Mouse (Mus musculus): ENCODE measurements around the gene Nup133.

The Nup133 gene

DNA sequence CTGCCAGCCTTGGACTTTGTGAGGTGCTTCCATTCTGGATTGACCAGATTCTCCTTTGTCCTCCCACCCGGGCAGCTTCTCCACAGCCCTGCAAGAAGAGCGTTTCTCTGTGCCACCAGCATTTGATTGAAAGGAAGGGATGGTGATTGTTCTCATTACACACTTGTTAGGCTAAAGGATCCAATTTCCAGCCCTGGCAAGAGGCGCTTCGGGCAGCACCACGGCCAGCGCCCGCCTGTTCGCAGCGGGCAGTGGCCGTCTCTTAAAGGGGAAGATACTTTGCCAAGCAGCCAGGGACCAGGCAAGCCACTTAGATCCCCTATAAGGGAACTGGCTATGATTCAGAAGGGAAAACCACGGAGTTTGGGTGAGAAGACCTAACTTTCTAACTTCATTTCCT, 57.8 kb downstream of the Nup133 start:
- in situ Hi-C loops (cut with MboI; ENCODE audit: low sequenced_read_pairs) = no loop called here

DNA sequence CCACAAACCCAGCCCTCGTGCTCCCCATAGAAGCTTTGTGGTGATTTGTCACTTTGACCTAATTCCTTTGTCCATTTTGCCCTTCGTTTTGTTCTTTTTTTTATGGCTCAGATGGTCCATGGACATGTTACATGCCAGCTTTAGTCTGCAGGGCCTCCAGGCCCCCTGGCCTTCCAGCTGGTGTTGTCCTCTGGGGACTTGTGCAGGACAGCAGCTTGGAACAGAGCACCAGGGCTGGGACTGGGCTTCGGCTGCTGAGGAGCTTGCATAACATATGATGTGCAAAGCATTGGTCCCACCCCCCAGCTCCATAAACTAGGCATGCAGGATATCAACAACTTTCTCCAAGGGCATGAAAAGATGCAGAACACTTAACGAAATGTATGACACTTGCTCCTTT, 59.3 kb downstream of the Nup133 start:
- in situ Hi-C loops (cut with MboI; ENCODE audit: low sequenced_read_pairs) = no loop called here

DNA sequence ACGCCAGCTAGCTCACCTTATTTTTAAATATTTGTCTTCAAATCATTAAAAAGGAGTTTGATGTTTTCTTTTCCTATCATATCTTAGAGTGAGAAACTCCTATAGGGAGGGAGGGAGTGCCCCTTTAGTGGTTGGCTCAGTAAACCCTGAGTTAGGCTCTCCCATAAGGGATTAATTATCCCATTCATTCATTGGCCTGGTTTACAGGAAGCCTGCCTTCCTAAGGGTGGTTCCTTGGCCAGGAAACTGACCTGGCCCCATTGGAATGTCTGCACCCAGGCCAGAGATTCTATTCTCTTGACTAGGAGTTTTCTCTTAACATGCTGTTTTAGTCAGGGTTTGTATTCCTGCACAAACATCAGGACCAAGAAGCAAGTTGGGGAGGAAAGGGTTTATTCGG, 61.1 kb downstream of the Nup133 start:
- in situ Hi-C loops (cut with MboI; ENCODE audit: low sequenced_read_pairs) = no loop called here

DNA sequence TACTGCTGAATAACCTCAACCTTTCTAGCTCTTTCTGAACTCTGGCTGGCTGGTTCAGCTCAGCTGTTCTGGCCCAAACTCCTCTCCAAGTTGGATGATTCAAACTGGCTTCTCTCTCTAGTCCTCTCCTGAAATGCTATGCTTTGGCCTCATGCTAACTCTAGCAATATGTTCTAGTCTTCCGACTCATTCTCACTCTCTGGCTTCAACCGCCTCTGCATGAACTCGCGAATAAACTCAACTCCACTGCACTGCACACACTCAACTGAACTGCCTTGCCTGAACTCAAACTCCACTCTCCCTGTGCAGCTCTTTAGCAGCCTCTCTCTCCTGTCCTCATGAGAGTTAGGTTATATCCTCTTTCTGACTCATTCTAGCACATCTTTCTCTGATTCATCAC, 61.9 kb downstream of the Nup133 start:
- in situ Hi-C loops (cut with MboI; ENCODE audit: low sequenced_read_pairs) = no loop called here

DNA sequence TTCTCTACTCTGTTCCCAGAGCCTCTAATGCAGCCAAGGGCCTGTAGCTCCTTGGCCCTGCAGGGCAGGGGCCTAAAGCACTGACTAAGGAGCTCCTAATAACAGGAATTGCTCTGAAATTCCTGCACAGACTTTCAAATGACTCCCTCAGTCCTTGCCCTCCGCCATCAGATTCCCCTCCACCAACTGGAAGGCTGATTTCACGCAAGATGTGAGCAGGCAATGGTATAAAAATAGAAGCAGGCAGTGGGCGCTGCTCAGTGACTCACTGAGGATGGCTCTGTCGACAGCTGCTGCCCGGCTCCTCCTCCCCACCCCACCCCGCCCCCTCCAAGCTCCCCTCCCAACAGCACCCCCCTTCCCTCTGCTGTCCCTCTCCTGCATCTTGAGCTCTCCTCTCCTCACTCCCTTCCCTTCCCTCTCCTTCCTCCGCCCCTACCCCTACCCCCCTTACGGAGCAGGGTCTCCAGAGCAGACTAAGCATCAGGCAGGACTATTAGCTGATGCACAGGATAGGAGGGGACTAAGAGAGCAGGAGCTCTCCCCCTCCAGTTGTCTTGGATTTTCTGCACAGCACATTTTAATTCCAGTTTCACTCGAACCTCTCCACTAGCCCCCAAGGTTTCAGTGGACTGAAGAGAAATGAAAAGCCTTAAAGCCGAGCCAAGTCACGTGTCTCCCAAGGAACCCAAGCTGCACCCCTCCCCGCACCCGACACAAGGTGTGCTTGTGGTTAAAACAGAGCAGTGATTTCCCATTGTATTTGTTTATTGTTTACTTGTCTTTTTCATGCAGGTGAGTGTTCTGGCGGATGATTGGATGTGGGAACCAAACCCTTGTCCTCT, 64.1 kb downstream of the Nup133 start:
- in situ Hi-C loops (cut with MboI; ENCODE audit: low sequenced_read_pairs) = no loop called here

DNA sequence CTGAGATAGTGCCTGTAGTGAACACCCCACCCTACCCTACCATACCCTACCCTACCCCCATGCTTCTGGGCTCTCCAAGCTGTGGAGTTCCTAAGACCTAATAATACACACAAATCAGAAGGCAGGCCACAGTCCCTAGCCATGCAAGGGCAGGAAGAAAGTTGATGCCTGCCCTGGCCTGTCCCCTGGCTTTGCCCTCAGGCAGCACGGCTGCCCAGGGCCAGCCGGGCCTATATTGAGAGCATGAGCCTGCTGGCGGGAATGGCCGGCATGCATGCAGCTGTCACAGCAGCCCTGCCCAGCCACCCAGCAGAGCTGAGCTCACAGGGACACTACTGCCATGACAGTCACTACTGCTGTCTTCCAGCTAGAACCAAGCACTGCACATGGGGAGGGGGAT, 66.0 kb downstream of the Nup133 start:
- in situ Hi-C loops (cut with MboI; ENCODE audit: low sequenced_read_pairs) = no loop called here

DNA sequence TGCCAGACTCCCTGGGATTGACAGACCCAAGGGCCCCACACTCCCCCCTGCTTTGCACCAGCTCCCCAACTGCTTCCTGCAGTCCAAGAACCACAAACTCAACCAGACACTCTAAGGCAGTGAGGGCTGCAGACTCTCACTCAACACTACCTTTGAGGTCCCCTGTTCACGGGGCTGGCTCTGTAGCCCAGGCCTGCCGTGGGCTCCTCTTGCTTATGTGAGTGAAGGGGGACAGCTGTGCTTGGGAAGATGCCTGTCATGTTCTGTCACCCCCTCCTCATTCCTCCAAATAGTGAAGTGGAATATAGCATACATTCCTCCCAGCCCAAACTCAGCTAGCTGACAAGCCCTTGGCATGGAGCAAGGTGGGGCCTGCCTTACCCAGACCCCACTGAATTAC, 66.7 kb downstream of the Nup133 start:
- in situ Hi-C loops (cut with MboI; ENCODE audit: low sequenced_read_pairs) = no loop called here

DNA sequence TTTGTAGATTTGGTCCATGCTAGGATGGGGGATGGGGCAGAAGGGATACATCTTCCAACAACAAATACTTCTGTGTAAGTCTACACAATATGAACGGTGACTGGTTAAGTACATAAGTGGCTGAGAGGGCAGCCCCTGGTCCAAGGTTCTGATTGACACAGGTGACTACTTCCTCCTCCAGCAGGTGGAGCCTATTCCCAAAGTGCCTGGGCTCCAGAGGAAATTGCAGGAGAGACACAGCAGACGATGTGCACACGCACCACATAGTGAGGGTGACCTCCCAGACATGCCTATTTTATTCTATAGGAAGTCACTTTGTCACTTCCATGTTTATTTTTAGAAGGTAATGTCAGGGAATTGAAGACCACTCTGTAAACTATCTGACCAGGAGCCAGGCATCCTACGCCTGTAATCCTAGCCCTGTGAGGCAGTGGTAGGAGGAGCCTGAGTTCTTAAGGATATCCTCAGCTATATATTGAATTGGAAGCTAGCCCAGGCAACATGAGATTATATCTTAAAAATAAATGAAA, 68.2 kb downstream of the Nup133 start:
- in situ Hi-C loops (cut with MboI; ENCODE audit: low sequenced_read_pairs) = no loop called here

DNA sequence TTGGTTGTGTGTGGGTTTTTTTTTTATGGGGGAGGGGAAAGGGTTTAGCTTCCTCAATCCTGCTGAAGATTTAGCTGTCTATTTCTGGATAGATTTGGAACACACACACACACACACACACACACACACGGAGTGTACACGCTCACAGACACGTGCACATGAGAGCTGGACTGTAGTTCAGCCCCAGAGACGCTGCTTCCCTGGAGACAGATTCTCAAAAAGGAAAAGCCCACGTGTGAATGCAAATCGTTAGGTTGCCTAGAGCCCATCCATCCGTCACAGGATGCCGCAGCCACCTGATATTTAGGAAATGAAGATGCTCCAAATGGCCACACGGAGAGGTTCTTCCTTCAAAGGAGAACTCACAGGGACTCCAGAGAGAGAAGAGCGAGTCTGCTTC, 68.8 kb downstream of the Nup133 start:
- in situ Hi-C loops (cut with MboI; ENCODE audit: low sequenced_read_pairs) = no loop called here

DNA sequence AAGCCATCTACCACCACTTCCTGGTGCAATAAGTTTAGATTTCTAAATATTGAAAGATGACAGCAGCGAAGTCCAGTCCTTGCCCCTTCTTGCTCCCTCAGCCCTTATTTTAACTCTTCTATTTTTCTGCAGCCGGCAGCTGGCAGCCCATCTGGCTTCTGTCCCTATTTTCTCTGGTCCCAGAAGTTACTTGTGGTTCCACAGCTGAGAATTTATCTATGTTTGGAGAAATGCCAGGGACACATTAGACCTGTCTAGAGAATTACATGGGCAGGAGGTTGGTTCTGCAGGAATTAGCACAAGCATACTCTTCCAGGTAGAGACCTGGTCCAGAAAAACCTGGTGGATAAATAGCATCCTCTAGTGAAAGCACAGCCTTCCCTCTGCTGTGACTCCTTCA, 71.2 kb downstream of the Nup133 start:
- in situ Hi-C loops (cut with MboI; ENCODE audit: low sequenced_read_pairs) = no loop called here

DNA sequence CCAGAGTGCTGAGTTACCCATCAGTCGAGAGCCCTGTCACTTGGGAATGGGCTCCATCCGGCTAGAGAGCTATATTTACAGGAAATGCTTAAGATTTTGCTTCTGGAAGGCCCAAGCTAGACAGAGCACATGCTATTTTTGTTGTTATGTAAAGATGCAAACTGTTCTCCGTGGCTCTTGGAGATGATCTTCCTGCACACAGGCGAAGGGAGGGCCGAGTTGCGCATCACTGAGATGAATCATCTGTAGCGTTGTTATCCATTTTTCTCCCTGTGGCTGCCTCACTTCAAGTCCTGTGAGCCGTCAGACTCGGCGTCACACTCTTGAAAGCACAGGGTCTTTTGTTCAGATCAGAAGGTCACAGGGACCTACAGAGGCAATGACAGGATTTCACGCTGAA, 74.7 kb downstream of the Nup133 start:
- in situ Hi-C loops (cut with MboI; ENCODE audit: low sequenced_read_pairs) = no loop called here

DNA sequence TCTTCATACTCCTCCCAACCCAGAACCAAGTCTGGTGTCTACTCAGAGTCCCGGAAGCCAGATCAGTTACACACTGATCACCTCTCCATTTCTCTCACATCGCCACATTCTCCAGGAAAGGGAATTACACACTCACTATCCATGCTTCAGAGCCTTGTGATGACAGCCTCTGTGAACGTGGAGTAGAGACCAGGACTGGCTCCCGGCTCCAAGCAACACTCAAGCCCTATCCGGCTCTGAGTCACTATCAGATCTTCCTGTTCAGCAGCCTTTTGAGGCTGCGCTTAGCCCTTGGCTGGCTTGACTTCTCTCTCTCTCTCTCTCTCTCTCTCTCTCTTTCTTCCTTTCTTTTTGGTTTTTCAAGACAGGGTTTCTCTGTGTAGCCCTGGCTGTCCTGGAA, 75.7 kb downstream of the Nup133 start:
- in situ Hi-C loops (cut with MboI; ENCODE audit: low sequenced_read_pairs) = no loop called here

DNA sequence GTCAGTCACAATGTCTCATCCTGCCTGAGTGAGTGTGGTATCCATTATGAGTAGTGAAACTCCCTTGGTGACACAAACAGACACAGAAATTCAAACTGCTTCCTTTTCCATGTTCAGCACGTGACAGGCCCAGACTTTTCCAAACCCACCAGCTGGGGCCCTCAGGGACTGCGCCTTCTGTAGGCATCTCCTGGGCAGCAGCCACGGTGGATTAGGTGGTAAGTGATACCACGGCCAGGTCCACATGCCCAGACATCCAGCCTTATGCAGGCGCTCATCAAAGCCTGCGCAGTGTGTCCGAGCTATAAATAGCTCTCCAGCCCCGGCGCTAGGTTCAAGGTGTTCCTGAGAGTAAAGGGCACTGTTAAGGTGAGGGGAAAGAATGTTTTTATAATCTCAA, 77.0 kb downstream of the Nup133 start:
- in situ Hi-C loops (cut with MboI; ENCODE audit: low sequenced_read_pairs) = no loop called here

DNA sequence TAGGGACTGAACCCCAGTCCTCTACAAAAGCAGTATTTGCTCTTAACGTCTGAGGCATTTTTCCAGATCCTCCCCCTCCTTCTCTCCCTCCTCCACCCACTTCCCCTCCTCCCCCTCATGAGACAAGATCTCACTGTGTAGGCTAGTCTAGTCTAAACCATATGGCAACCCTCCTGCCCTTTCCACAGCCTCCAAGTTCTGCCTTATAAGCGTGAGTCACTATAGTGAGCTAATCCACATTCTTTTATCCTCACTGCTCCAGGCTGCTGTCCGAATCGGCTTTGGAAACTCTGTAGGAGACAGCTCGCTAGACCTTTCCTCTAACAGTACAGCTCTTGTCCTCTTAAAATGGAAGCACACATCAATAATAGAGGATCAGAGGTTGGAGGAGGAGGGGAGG, 82.1 kb downstream of the Nup133 start:
- in situ Hi-C loops (cut with MboI; ENCODE audit: low sequenced_read_pairs) = no loop called here

DNA sequence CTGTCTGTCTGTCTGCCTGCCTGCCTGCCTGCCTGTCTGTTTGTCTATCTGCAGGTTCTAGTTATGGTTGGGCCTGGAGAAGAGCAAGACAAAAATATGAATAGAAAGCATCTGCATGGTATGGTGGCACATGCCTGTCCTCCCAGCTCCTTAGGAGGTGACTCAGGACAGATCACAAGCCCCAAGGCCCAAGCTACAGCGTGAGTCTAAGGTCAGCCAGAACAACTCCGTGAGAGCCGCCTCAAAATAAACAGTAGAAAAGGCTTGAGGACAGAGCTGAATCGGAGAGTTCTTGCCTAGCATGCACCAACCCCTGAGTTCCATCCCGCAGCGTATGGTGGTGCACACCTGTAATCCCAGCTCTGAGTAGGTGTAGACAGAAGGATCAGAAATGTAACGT, 83.3 kb downstream of the Nup133 start:
- in situ Hi-C loops (cut with MboI; ENCODE audit: low sequenced_read_pairs) = no loop called here

DNA sequence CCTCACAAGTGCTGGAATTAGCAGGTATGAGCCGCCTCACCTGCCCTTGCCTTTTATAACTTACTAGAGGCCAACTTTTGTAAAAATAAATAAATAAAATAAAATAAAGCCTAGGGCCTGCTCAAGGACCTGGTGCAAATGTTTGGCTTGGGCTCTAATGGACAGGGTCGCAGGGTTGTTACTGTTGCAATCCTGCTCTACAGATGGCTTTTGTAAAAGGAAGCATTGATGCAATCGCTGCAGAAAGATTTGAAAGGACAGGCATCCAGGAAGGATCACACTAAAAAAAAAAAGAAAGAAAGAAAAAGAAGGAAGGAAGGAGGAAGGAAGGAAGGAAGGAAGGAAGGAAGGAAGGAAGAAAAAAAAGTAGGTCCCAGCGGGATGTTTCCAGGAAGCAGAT, 88.7 kb downstream of the Nup133 start:
- in situ Hi-C loops (cut with MboI; ENCODE audit: low sequenced_read_pairs) = no loop called here

DNA sequence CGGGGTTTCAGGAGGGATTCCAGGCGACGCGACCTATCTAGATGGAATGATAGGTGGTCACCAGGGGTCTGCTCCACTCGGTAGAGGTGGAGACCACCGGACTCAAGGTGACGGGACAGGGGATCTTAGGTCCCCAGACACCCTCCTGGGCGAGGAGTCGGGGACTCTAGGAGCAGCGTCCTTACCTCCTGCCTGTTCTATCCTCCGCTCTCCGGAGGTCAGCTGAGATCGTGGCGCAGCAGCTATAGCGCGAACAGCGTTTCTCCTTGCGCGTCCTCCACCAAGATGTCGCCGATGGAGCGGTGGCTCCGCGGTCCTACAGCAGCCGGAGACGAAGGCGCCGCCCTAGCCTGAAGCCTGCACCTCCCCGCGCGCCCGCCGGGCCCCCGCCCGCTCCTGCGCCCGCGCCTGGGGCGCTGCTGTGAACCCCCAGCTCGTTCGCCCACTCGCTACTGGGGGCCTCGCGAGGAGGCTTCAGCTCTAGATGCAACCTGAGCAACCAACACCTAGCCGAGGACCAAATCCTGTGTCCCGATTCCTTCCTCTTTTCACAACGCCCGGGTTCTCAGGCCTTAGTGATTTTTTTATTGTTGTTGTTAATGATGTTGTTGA, 89.3 kb downstream of the Nup133 start, which contains the start of gene Ccsap:
Ccsap (minus strand) TSS at position 562 of the 612 bp plus-strand sequence.
- in situ Hi-C loops (cut with MboI; ENCODE audit: low sequenced_read_pairs) = no loop called here

DNA sequence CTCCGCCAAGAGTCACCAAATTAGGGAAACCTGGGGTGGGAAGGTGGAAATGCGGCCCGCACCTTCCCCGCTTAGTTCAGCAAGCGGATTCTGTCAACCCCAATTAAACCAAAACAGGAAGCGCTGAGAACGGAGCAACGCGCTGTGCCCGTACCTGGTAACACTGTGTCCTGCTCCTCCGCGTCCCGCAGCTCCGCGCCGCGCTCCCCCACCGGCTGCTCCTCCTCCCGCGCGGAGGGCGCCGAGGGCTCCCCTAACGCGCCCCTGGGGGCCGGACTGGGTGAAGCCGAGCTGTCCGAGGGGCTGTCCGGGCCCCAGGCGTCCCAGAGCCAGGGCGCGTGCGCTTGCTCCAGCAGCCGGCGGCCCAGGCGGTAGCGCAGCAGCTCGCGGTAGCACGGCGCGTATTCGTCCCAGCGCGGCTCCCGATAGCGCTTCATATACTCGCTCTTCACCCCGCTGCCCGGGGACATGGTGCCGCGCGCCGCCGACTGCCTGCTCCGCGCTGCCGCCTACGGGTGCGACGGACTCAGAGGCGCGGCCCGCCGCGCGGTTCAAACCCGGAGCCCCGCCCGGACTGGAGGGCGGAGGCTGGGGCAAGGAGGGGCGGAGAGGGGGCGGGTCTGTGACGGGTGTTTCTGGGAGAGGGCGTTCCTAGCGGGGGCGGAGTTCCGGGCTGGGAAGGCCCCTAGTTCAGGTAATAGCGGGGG, 90.0 kb downstream of the Nup133 start:
- in situ Hi-C loops (cut with MboI; ENCODE audit: low sequenced_read_pairs) = no loop called here

DNA sequence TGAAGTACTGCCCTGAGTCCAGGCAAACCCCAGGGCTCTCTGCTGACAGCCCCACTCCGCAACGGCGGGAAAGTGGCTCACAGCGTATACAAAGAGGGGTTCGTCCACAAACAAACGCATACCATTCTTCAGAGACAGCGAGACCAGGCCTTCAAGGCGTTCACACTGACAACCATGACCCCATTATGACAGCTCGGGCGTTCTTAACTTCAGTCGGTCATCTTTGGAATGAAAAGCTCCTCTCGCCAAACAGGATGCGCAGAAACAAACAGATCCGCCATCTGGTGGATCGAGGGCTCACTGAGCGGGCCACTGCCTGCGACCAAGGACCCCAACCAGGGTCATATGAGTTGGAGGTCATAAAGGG, 90.5 kb downstream of the Nup133 start:
- in situ Hi-C loops (cut with MboI; ENCODE audit: low sequenced_read_pairs) = no loop called here

DNA sequence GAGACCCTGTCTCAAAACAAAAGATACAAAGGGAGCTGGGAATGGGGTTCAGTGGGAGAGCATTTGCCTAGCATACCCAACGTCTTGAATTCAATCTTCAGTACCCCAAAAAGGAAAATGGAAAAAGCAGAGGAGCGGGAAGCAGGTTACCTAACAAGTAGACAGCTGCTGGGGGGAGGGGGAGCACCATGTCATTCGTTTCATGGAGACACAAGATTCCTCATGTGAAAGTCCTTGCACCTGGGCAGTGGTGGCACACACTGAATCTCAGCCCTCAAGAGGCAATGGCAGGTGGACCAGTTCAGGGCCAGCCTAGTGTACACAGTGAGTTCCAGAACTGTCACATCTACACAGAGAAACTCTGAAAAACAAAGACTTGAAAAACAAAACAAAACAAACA, 91.7 kb downstream of the Nup133 start:
- in situ Hi-C loops (cut with MboI; ENCODE audit: low sequenced_read_pairs) = no loop called here

DNA sequence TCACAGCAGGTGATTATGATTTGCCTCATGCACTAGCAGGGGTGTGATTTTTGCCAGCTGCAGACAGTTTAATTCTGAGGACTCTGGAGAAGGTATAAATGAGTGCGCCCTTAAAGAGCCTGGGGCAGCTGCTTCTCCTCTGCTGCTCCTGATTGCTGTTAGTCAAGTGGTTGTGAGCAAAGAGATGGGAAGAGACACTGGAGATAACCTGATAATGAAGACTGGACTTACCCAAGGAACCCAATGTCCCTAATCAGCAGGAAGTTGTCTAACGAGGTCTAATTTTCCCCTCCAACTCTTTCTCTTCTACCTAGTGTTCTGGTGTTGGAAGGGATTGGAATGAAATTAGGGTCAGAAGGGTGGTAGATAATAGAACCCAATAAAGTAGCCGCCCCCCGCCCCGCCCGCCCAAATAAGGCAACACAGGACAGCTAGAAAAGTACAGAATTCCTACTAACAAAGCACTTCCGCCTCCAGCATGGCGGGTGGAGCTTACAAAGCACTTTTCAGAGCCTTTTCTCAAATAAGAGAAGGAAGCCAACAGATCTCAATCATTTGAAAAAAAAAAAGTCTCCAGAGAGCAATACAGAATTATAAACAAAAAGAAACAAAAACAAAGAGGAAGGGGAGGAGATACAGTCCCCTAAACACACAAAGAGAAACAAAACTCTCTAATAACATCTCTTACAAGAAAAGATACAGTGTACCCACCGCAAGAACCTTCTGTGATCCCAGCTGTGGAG, 94.2 kb downstream of the Nup133 start:
- in situ Hi-C loops (cut with MboI; ENCODE audit: low sequenced_read_pairs) = no loop called here

Measured in CH12F3 (cell line).